Mouse (Mus musculus) gastrocnemius, postnatal 25 days (tissue): ENCODE results near the gene Usp49. TPM values are rescaled to one million over a fixed set of nuclear protein-coding genes. Genes with fewer than 3 reads are reported as not detected.

Source experiments
- total RNA-seq, 2 experiments: library from RNA; stranded (reverse); gene quantifications; 1 replicate in 1 of 2; 2 replicates in 1 of 2; pipeline ENCODE4 v1.2.3; 2021

The Usp49 gene
- total RNA-seq, 2 experiments from 2014 or later, result 2.2 to 2.8 TPM

Other genes starting within 250 kb of the Usp49 start
- under 1 TPM; 0.32 to 0.43 TPM for gene Guca1b, start 245.3 kb upstream of the Usp49 start, total RNA-seq
- under 1 TPM in 1 of 2 experiments, not detected in 1; 0.43 TPM for gene Guca1a, start 230.1 kb upstream of the Usp49 start, total RNA-seq
- gene AI661453, start 194.1 kb upstream of the Usp49 start, total RNA-seq, result under 1 TPM; 0.49 to 0.59 TPM
- not detected for gene 1700001C19Rik, start 193.3 kb upstream of the Usp49 start, total RNA-seq
- 10 to 100 TPM in 1 of 2 experiments, 1 to 10 TPM in 1; 9.6 to 10.0 TPM for gene Taf8, start 128.4 kb upstream of the Usp49 start, total RNA-seq
- 10 to 100 TPM; 31.4 to 44.8 TPM for gene Ccnd3, start 125.6 kb upstream of the Usp49 start, total RNA-seq
- gene Bysl, start 19.2 kb upstream of the Usp49 start, total RNA-seq, result 10 to 100 TPM; 12.1 to 13.8 TPM
- 10 to 100 TPM; 16.0 to 16.2 TPM for gene Med20, start 19.1 kb upstream of the Usp49 start, total RNA-seq
- gene Gm20517, start 19.1 kb upstream of the Usp49 start, total RNA-seq, result 1 to 10 TPM; 2.3 to 2.5 TPM
- 100 to 1,000 TPM; 120 to 121 TPM for gene Tomm6, start 57.7 kb downstream of the Usp49 start, total RNA-seq
- gene Frs3, start 58.3 kb downstream of the Usp49 start, total RNA-seq, result 1 to 10 TPM; 3.9 to 4.0 TPM
- gene Gm21981, start 63.8 kb downstream of the Usp49 start, total RNA-seq, result under 1 TPM; 0.61 to 0.70 TPM
- 1 to 10 TPM; 1.3 to 2.6 TPM for gene Prickle4, start 64.0 kb downstream of the Usp49 start, total RNA-seq
- gene Pgc, start 96.2 kb downstream of the Usp49 start, total RNA-seq, result not detected
- 10 to 100 TPM; 65.8 to 67.7 TPM for gene Tfeb, start 106.3 kb downstream of the Usp49 start, total RNA-seq
- 1 to 10 TPM; 1.0 to 1.1 TPM for gene Mdfi, start 204.0 kb downstream of the Usp49 start, total RNA-seq